Mouse (Mus musculus) kidney, adult 2 months (tissue): Measurements from ENCODE around the gene Eppin.

Experiments
- CTCF ChIP-seq: fragments of 200-500 bp; conservative IDR thresholded peaks from 2 replicates; pipeline ENCODE4 v1.5.1; 2011; ENCODE audit warnings: low read depth, mild to moderate bottlenecking, control low read depth, low read length, moderate library complexity, mixed read lengths; ENCODE audit not compliant: insufficient read depth, insufficient read length
- POLR2A ChIP-seq: fragments of 200-500 bp; IDR thresholded peaks from one replicate; pipeline ENCODE4 v1.6.1; 2011; ENCODE audit warnings: low read depth, low read length, control low read depth

- TF ChIP-seq CTCF, result no peak
- no peak for TF ChIP-seq POLR2A
Observed at GRCm38 (mm10) chr2:164619050-164619449, 25.7 kb upstream of the Eppin start.
